Mouse (Mus musculus) cerebral cortex, adult 2 months (tissue): ENCODE data around the gene Rere.

Source experiments
- WGBS: fragments of 180-500 bp; shearing (Covaris S2); methylation state at CpG from one replicate; pipeline ENCODE4 v1.1.7; 2018; 5-methylcytosine and 5-hydroxymethylcytosine counted together

Rere gene

DNA sequence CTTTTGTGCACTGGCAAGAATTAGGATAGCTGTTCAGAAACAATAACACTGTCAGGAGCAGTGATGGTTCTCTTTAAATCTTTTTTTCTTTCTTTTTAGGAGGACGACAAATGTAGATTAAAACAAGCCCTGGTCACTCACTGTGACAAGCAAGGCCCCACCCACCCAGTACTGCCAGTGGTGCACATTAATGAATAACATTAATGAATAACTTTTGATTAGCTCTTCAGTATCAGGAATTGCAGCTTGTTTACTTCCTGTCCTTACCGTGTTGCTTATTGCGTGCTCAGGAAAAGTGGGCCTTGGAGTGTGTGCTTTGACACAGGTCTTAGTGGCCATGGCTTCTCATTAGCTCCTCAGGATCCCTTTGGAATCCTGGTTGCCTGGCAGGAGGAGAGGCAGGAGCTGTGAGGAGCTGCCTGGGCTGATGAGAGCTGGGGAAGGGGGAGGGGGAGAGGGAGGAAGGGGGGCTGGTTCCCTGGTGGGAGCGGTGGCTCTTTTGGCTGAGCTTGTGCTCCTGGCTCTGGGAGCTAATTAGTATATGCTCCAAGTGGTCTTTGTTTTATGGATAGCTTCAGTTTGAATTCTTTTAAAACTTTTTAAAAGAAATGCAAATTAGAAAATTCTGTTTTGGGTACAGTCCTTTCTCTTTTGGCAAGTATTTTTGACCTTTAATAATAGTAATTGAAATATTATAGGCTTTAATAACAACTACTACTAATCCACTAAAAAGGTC is 65.4 kb downstream of the Rere start:
- WGBS = 49% methylated on average over 4 of the region's 4 CpGs

- 3% methylated on average over 2 of the region's 2 CpGs for WGBS
Measured at GRCm38 (mm10) chr4:150347387-150347672, 65.9 kb downstream of the Rere start.

- 76% methylated on average over 6 of the region's 6 CpGs for WGBS
Measured at GRCm38 (mm10) chr4:150349680-150350101, 68.2 kb downstream of the Rere start.

DNA sequence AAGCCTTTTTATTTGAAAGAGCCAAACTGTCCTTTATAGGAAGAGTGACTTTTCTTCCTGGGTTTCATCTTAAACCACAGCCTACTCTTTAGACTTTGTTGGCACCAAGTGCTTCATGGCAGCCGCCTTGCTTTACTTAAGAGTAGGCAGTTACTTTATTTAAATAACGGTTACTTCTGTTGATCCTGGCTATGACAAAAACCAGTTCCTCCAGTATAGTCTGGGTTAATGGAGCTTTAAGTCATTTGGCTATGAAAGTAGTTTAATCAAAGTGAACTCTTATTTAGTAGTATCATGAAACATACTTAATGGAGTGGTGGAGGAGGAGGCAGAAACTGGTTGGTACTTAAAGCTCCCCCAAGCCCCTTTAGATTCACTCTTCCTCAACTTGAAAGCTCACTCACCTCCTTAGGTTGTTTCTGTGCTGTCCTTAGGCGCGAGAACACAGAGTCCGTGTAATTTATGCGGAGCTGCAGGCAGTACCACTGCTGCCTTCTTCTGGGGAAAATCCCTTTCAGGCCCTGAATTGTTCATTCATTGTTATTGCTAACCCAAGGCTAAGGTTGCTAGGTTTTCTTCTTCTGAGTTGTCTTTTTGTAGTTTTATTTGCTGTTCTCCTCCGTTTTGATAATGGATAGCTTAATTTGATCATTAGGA is 70.1 kb downstream of the Rere start:
- WGBS = 48% methylated on average over 7 of the region's 7 CpGs

DNA sequence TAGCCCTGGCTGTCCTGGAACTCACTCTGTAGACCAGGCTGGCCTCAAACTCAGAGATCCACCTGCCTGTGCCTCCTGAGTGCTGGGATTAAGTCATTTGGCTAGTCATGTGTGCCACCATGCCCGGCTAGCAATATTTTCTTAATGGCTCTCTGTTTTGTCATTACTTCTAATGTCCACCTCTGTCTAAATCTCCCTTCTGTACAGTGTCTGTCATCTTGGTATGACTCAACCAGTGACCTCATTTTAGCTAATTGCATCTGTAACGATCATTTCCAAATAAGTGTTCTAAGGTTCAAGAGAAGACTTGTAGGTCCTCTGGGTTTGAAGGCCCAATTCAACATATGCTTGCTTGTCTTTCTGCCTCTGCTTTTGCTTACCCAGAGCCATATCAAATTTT is 71.3 kb downstream of the Rere start:
- 81% methylated on average over 2 of the region's 2 CpGs for WGBS

DNA sequence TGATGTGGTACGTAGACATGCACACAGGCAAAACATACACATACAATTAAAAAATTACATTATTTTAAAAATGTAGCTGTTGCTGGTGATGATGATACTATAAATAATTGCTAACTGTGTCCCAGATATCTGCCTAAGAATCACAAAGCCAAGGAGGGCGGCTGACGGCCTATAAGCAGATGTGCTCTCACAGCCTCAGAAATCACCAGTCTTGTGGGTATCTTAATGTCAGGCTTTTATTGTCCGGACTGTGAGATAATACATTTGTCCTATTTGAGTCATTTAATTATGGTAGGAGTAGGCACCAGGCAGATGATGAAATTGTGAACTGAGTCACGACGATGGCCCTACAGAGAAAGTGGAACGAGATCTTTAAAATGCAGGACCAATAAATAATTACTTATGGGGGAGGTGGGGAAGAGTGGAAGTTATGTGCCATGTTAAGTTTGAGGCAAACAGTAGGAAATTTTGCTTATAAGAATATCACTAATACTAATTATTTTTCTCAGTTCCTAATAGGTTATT is 72.0 kb downstream of the Rere start:
- 85% methylated on average over 7 of the region's 7 CpGs for WGBS

GRCm38 (mm10) chr4:150355801-150356200 is 74.4 kb downstream of the Rere start:
- WGBS = 86% methylated on average over 5 of the region's 5 CpGs

DNA sequence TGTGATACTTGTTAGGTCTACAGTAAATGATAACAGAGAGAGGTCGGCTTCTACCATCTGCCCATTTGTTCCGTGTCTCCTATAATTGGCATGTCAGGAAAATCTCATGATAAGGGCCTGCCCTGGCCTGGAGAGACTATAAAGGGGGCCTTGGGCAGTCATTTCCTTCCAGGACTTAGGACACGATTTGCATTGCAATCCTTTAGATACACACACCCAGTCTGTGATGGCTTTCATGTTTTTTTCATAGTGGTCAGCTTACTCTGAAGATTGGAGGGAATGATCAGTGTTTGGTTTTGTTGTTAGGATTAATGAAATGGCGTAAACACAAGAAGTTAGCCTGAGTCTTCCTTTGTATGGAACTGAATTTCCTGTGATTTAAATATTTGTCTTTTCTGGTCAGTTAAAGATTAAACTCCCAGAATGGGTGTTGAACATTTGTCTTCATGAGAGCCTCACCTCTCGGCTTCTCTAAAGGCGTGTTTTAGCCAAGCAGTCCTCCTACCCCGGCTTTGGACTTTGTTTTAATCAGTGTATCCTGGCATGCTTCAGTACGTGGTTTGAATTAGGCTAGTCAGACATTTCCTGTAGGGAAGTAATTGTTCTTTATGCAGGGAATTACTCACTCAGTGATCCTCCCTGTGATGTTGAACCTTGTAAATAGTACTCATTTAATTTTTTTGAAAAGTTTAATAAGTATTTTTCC is 80.7 kb downstream of the Rere start:
- WGBS = 50% methylated on average over 8 of the region's 8 CpGs

DNA sequence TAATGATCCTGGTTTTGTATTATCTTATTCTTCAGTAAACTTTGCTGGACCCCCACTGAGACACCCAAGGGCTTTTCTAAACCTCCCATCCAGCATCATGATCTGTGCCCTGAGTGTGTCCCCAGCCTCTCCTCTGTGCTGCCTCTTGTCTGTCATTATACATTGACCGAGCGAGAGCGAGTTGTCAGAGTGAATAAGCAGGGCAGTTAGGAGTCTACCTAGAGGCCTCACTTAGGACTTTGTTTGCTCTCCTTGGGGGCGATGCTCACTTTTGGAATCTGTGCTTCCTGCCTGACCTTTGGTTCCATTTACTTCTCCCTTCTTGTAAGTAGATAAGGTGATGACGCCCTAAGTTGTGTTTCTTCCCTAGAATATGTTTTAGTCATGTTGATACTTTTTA is 81.4 kb downstream of the Rere start:
- 76% methylated on average over 5 of the region's 5 CpGs for WGBS

GRCm38 (mm10) chr4:150364786-150365185 is 83.3 kb downstream of the Rere start:
- 84% methylated on average over 2 of the region's 2 CpGs for WGBS

- whole genome bisulfite sequencing = 70% methylated on average over 6 of the region's 6 CpGs
Measured at GRCm38 (mm10) chr4:150366510-150367208, 85.2 kb downstream of the Rere start.

- 1% methylated on average over 58 of the region's 58 CpGs for WGBS
Measured at GRCm38 (mm10) chr4:150371580-150372380, 90.3 kb downstream of the Rere start.

- WGBS = 58% methylated on average over 3 of the region's 3 CpGs
Measured at GRCm38 (mm10) chr4:150372631-150373041, 91.2 kb downstream of the Rere start.

DNA sequence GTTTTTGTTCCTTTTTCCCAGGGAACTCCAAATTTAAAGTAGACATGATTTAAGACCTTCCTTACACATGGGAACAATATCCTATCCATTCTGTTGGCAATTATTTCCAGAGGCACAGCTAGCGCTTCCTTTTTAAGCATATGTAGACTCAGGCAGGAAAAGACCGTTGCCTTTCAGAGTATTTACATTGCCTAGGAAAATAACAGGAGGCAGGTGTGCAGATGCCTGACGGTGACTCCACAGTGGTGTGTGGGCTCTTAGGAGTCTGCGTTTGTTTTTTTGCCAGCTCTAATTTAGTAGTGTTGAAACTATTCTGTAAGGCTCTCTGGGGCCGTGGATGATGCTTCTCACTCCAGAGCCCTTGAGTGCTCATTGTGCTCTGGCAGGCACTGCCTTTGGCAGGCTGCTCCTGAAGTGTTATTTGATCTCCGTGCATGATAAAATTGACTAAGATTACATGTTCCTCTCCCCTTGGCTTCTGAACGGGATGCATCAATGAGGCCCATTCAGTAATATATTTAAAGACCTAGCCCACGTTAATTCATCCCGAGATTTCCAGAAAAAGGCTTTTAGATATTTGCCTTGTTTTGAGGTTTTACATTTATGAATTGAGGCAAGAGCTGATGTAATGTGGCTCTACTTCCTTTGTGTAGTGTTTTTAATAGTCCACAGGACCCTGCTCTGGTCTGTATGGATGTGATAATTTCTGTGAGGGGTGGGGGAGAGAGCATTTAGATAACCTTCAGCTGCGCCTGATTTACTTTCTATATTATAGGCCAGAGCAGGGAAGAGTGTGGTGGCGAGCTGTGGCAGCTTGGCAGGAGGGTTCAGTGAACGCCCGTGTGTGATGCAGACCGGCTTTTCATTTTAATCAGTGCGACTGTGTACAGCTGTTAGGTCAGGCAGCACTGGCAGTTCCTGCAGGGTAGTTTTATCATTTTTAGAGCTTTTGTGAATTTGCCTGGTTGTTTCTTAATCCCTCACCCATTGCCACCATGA is 92.0 kb downstream of the Rere start:
- 23% methylated on average over 15 of the region's 15 CpGs for WGBS

GRCm38 (mm10) chr4:150374651-150375447 is 93.4 kb downstream of the Rere start:
- WGBS = 46% methylated on average over 9 of the region's 9 CpGs

- 78% methylated on average over 1 of the region's 1 CpGs for WGBS
Measured at GRCm38 (mm10) chr4:150375448-150375935, 94.0 kb downstream of the Rere start.

DNA sequence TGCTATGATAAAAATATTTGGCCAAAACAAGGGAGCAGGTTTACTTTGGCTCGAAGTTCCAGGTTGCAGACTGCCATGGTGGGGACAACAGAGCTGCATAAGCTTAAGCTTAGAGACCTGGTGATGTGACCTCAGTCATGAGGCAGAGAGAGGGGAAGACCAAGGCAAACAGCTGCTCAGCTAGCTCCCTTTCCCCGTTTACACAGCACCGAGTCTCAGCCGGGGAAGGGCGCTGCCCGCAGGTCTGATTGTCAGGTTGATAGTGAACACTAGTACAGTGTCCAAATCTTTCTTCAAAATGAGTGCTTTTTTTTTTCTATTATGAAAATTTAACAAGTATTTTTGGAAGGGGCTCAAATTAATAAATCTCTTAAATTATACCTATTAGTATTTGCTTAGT is 97.9 kb downstream of the Rere start:
- WGBS = 87% methylated on average over 6 of the region's 6 CpGs

DNA sequence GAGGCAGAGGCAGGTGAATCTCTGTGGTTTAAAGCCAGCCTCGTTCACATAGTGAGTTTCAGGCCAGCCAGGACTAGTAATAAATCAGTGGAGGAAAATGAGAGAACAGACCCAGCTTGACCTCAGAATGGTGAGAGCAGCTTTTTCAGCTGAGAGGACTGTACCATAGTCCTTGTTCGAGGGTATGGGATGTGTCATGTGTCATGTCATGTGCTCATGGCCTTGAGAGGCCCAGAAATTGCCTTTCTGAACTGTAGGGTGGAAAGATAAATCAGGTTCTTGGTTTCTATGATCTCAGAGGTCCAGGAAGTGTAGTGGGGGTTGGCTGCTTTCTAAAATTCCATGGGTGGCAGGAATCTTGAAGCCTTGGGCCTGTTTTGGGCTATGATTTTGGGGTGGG is 98.3 kb downstream of the Rere start:
- 66% methylated on average over 2 of the region's 2 CpGs for WGBS

DNA sequence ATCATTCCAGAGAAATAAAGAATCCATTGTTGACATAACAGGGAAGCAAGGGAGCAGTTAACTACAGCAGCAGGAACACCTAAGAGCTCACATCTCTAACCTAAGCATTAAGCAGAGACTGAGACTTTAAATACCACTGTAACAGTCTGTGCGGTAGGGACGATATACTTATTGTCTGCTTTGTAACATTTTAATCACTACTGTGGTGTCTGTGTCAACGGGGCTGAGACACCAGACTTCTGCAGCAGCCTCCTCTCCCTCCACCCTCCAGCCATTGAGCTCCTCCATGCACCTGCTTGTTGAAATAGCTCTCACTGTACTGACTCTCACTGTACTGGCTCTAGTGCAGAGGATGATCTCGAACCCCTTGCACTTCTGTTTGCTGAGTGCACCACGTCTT is 98.8 kb downstream of the Rere start:
- WGBS = 76% methylated on average over 5 of the region's 5 CpGs
